Mouse (Mus musculus): ENCODE measurements at regions not wholly inside any gene's neighbourhood (a gene's known extent, or its start where the extent isn't known, plus 50 kb on each side); places are given as distances from the start of the nearest gene placed in this dataset.

DNA sequence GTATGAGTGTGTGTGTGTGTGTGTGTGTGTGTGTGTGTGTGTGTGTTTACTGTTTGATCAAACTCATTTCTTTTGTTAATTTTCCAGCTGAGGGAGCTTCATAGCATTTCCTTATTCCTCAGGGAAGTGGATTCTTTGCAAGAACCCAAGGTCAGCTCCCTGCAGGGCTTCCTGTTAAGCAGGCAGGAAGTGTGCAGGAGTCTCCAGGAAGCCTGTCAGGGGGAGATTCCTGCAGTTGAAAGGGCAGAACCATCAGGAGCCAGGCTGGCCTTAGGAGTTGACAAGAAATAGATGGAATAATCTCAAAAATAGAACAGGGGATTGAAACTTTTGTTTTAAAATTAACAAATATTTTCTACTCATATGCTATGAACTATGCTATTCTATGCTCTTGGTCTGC lies 98.8 kb upstream of the Pabpc6 start:
- DNase-seq (ENCODE audit: extremely low spot score, low read depth, low spot score), result no peak

GRCm38 (mm10) chr17:9765680-9766250 lies 96.2 kb upstream of the Pabpc6 start:
- DNase-seq (ENCODE audit: extremely low spot score, low read depth, low spot score), result no peak

DNA sequence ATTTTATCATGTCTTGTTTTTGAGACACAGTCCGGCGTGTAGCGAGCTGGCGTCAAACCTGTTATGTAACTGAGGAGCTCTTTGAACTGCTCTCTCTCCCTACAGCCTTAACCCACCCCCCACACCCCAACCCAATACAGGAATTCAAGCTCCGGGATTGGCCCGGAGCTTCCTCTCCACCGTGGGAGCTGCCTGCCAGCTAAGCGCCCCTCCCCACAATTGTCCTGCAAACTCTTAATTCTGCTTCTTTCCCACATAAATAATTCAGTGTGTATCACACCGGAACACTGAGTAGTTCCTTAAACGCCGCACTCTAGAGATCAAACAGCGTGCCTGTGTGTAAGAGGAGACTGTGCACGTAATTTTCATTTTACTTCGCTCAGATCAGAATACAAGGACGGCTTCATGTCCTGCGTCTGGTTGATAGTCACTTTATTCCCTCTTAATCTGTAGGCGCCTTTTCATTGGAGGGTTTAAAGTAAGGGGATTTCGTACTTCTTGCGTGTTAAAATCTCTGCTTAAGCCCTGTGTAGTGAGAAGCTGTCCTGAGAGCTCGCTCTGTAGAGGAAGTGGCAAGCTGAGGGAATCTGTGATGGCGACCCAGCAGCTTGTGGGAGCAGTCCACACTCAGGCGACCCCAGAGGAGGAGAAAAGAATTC lies 95.3 kb upstream of the Pabpc6 start:
- no peak for DNase-seq (ENCODE audit: extremely low spot score, low read depth, low spot score)

- no peak for DNase-seq (ENCODE audit: extremely low spot score, low read depth, low spot score)
Measured at GRCm38 (mm10) chr17:9764041-9764606, 94.6 kb upstream of the Pabpc6 start.

DNA sequence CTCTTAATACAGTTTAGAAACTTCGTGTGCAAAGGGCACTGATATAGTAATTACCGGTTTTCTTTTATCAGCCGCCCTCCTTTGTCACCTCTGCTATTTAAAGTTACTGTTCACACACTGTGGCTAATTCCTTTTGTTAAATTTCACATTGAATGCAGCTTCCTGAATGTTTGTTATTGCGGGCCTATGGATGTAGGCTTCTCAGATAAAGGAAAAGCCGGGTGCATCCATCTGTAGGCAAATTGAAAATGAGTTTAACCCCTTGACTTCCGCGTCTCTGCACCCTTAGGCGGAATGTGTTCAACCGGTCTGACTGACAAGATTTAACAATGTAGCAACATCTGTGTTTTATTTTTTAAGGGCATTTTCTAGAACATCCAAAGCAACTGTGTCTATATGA lies 93.6 kb upstream of the Pabpc6 start:
- no peak for DNase-seq (ENCODE audit: extremely low spot score, low read depth, low spot score)

DNA sequence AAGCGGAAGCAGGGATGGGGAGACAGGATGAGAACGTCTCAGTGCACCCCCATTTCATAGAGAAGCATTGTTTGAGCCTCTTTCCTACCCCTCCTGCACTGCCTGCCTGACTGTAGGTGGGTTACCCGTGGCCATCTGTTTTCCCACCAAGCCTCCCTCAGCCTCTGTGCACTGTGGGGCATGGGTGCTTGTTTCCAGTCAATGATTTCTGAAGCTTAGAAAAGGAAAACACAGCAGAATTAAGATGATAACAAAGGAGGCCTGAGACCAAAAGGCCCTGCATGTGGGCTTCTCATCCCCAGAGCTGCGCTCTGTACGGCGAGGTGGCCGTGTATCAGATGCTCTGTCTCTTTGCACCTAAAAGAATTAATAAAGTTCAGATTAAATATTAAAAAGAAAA lies 92.9 kb upstream of the Pabpc6 start:
- DNase-seq (ENCODE audit: extremely low spot score, low read depth, low spot score), result no peak

- DNase-seq (ENCODE audit: extremely low spot score, low read depth, low spot score), result no peak
Measured at GRCm38 (mm10) chr17:9760706-9761059, 91.2 kb upstream of the Pabpc6 start.

DNA sequence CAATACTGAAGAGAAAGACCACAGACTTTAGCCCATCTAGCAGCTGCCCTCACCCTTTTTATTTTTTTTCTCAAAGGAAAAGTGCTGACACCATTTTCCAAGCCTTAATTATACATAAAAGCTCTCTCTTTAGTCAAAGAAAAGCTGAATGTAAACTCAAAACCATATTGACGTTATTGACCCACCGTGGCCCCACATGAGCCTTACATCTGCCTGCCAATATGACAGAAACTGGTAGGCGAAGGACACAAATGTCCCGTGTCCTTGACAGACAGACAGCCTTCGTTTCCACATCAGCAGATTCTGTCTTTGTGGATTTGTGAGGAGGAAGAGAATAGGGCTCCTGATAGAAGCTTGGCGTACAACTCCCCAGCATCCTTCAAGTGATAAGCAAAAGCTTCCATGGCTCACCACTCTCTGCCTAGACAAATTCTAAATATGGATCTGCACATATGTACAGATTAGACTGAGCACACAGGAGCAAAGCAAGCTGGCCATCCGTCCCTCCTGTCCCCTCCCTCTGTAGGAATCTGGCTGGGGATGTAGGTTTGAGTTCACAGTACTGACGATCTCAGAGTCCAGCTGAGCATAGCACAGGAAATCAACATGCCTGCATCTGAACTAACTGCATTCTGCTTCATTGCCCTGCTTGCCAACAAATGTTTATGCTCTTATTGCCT lies 90.6 kb upstream of the Pabpc6 start:
- no peak for DNase-seq (ENCODE audit: extremely low spot score, low read depth, low spot score)

GRCm38 (mm10) chr17:9759421-9759852 lies 89.9 kb upstream of the Pabpc6 start:
- DNase-seq (ENCODE audit: extremely low spot score, low read depth, low spot score), result no peak

DNA sequence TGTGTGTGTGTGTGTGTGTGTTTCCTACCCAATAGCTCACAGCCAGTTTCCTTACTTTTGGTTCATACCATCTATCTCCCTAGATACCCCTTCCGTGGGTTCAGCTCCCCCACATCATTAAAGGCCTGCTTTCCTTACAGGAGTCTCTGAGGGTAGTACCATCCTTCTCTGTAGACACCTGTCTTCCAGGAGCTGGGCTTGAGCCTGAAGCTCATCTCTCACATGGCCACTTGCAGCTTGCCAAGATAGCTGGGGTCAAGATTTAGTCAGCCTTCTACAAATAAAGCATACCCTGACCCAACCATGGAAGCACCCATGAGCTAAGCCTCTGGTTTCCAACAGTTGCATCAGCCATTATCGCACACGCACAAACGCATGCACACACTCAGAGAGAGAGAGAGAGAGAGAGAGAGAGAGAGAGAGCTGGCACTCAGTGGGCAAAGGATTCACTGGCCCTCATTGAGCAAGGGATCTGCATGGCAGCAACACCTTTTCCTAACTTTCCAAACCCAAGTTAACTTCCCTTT lies 88.3 kb upstream of the Pabpc6 start:
- no peak for DNase-seq (ENCODE audit: extremely low spot score, low read depth, low spot score)

- no peak for DNase-seq (ENCODE audit: extremely low spot score, low read depth, low spot score)
Measured at GRCm38 (mm10) chr17:9756675-9757074, 87.2 kb upstream of the Pabpc6 start.

DNA sequence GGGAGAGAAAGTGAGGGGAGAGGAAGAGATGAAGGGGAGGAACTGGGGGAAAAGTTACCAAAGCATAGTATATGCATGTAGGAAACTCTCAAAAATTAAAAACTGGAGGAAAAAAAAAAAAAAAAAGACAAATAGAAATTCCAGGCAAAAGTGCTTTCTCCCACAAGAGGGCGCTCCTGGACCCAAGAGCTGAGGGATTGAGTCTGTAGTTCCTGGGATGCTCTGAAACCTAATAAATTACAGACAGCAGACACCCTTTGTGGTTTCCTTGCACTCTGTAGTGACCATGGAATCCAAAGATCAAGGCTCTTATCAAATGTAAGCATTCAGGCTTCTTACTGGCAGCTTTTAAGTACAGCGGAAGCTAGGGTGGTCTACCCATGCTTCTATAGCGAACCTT lies 86.7 kb upstream of the Pabpc6 start:
- DNase-seq (ENCODE audit: extremely low spot score, low read depth, low spot score), result no peak

DNA sequence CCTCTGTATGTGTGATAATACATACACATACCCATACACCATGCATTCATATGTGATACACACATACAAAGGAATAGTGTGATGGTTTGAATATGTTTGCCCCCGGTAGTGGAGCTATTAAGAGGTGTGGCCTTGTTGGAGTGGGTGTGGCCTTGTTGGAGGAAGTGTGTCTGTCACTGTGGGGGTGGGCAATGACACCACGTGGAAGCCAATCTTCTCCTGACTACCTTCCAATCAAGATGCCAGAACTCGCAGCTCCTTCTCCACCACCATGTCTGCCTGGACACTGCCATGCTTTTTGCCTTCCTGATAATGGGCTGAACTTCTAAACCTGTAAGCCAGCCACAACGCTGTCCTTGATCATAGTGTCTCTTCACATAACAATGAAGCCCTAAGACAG lies 86.1 kb upstream of the Pabpc6 start:
- no peak for DNase-seq (ENCODE audit: extremely low spot score, low read depth, low spot score)

- no peak for DNase-seq (ENCODE audit: extremely low spot score, low read depth, low spot score)
Measured at GRCm38 (mm10) chr17:9754884-9755405, 85.4 kb upstream of the Pabpc6 start.

- no peak for DNase-seq (ENCODE audit: extremely low spot score, low read depth, low spot score)
Measured at GRCm38 (mm10) chr17:9752848-9753247, 83.3 kb upstream of the Pabpc6 start.

GRCm38 (mm10) chr17:9751348-9752170 lies 82.0 kb upstream of the Pabpc6 start:
- no peak for DNase-seq (ENCODE audit: extremely low spot score, low read depth, low spot score)

DNA sequence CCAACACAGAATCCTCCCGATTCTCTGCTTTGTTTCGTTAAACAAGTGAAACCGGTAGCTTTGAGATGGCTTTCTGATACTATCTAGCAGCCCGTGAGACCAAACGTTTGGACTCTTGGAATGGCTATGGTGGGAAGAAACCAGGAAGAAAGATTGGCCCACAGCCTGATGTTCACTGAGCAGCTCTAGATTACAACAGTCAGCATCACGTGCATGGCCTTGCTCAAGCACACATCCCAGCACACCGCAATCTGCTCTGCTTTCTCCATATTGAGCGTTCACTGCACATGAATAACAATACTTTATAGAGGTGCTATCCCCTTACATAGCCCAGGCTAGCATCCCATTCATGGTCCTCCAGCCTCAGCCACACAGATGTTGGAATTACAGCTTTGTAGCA lies 80.5 kb upstream of the Pabpc6 start:
- DNase-seq (ENCODE audit: extremely low spot score, low read depth, low spot score), result no peak

- no peak for DNase-seq (ENCODE audit: extremely low spot score, low read depth, low spot score)
Measured at GRCm38 (mm10) chr17:9749301-9749700, 79.8 kb upstream of the Pabpc6 start.

DNA sequence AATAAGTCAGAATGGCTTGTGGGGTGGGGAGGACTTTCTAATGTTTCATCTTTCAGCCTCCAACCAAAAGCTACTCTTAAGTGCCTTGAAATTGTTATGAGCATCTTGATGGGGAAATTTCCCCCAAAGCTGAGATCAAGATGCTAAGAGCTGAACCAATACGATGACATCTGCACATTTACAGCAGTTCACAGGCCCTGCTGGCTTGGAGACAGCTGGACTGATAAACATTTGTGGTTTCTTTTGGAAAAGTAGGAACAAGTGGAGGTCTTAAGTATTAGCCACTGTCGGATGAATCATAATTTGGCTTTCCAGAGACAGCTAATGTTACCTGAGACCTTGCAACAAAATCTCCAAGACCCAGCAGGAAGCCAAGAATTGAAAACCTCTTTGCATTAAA lies 78.4 kb upstream of the Pabpc6 start:
- no peak for DNase-seq (ENCODE audit: extremely low spot score, low read depth, low spot score)

DNA sequence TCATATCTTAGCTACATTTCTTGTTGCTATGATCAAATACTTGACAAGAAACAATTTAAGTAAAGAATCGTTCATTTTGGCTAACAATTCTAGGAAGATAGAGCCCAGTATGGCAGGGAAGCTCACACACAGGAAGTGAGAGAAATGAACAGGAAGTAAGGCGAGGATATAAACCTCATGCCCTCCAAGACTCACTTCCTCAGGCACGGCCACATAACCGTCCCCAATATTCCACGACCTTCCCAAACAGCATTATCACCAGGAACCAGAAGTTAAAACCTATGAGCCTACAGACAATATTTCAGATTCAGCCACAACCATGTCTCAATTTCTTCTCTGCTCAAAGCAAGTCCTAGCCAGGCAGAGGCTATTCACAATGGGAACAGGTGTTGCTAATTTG lies 73.8 kb upstream of the Pabpc6 start:
- DNase-seq (ENCODE audit: extremely low spot score, low read depth, low spot score), result no peak

- DNase-seq (ENCODE audit: extremely low spot score, low read depth, low spot score), result no peak
Measured at GRCm38 (mm10) chr17:9741321-9741720, 71.8 kb upstream of the Pabpc6 start.

Data from hindlimb bud, embryonic 11.5 days (tissue).